Mouse (Mus musculus) limb, embryonic 12.5 days (tissue): ENCODE data around the gene Skap1. TPM values are rescaled to one million over a fixed set of nuclear protein-coding genes. Genes with fewer than 3 reads are reported as not detected.
"Not testable (repeated sequence)": the region's sequence is repeated elsewhere in the genome, so short reads cannot be mapped to it uniquely, and the experiment has no call there.

Experiments
- ATAC-seq: fragments of 200-750 bp; cut with Nextera tagmentation; 2 replicates; pipeline ENCODE4 v1.8.0; 2017; ENCODE audit warnings: low read depth, moderate TSS enrichment; ENCODE audit not compliant: insufficient number of reproducible peaks, insufficient read depth, low FRiP score, low TSS enrichment
- H3K27ac ChIP-seq: fragments of 300-500 bp; sonication (generic); 2 replicates; pipeline ENCODE4 v1.5.1; 2016; ENCODE audit warnings: mild to moderate bottlenecking, moderate library complexity
- H3K27me3 ChIP-seq: fragments of 300-500 bp; sonication (generic); 2 replicates; pipeline ENCODE4 v1.6.1; 2016; ENCODE audit warnings: mild to moderate bottlenecking, moderate library complexity
- H3K36me3 ChIP-seq: fragments of 300-500 bp; sonication (generic); 2 replicates; pipeline ENCODE4 v1.6.1; 2016; ENCODE audit warnings: mild to moderate bottlenecking, moderate library complexity
- H3K4me1 ChIP-seq: fragments of 300-500 bp; sonication (generic); replicated peaks from 2 replicates; pipeline ENCODE4 v1.6.1; 2016
- H3K4me2 ChIP-seq: fragments of 300-500 bp; sonication (generic); 2 replicates; pipeline ENCODE4 v1.6.1; 2016; ENCODE audit warnings: mild to moderate bottlenecking, moderate library complexity
- H3K4me3 ChIP-seq: fragments of 300-500 bp; sonication (generic); replicated peaks from 2 replicates; pipeline ENCODE4 v1.5.1; 2016; ENCODE audit warnings: mild to moderate bottlenecking
- H3K9ac ChIP-seq: fragments of 300-500 bp; sonication (generic); replicated peaks from 2 replicates; pipeline ENCODE4 v1.6.1; 2016; ENCODE audit warnings: mild to moderate bottlenecking, moderate library complexity
- H3K9me3 ChIP-seq: fragments of 300-500 bp; sonication (generic); 2 replicates; pipeline ENCODE4 v1.6.1; 2016; ENCODE audit warnings: mild to moderate bottlenecking, moderate library complexity
- WGBS: fragments of 180-500 bp; shearing (Covaris S2); methylation state at CpG from one replicate; pipeline ENCODE4 v1.1.7; 2016; 5-methylcytosine and 5-hydroxymethylcytosine counted together
- polyA plus RNA-seq: library from polyadenylated mRNA; unstranded; fragments of >200 nt; fragmentation: Nextera tagmentation; extraction: Ambion mirVana; gene quantifications from 2 replicates; pipeline ENCODE4 v1.2.1, GENCODE M21; 2016

The Skap1 gene
- polyA plus RNA-seq, 1 experiment from 2014 or later, result 0.31 TPM

DNA sequence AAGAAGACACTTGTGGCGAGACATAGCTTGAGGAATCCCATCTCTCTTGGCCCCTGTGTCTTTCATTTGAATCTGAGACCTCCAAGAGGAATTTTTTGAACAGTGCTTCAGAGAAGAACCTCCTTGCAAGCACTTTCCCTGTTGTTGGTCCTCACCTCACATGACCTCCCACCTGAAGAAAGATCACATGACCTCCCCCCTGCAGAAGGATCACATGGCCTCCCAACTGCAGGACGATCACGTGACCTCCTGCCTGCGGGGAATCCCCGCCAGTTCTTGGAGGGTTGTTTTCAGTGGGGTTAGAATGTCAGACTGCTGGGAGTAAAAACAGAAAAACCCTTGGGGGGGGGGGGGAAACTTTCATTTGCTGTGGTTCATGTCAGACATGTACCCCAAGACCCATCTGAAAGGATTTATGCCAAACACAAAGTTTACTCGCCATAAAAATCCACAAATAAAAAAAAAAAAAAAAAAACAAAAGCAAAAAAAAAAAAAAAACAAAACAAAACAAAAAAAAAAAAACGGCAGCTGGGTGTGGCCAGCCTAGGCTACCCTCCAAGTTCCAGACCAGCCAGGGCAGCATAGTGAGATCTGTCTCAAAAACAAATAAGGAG is 232.6 kb downstream of the Skap1 start:
- ATAC-seq, result no peak
- Histone ChIP-seq H3K27ac (no peak overlapping the region), H3K9me3 (no peaks in the 10 kb centered on the region), H3K4me1 (0 out of 2 replicates have a peak, but pooled peaks cover 3% of the 10 kb centered on the region), H3K4me3 (no peak overlapping the region), H3K27me3 (0 out of 2 replicates have a peak, but pooled peaks cover 6% of the 10 kb centered on the region), H3K4me2 (0 out of 2 replicates have a peak overlapping the region, but pooled peaks have one; percentile 8), H3K9ac (no peak overlapping the region), H3K36me3 (no peaks in the 10 kb centered on the region)
- 26% methylated on average over 7 of the region's 7 CpGs for WGBS

DNA sequence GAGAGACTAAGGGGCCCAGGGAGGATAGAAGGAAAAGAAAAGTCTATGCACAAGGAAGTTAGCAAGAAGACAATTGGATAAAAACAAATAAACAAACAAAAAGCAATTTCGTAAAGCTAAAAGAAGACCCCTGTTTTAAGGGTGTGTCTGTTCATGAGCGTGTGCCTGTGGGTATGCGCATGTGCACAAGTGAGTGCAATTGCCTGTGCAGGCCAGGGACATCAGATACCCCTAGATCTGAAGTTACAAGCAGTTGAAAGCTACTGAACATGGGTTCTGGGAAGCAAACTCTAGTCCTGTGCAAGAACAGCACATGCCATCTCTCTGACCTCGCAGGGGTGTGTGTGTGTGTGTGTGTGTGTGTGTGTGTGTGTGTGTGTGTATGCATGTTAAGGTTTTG is 233.1 kb downstream of the Skap1 start:
- WGBS, result 85% methylated on average over 4 of the region's 4 CpGs
- 0 out of 2 replicates have a peak, but pooled peaks cover 6% of the 10 kb centered on the region for H3K27me3 ChIP-seq
- no peak for ATAC-seq

DNA sequence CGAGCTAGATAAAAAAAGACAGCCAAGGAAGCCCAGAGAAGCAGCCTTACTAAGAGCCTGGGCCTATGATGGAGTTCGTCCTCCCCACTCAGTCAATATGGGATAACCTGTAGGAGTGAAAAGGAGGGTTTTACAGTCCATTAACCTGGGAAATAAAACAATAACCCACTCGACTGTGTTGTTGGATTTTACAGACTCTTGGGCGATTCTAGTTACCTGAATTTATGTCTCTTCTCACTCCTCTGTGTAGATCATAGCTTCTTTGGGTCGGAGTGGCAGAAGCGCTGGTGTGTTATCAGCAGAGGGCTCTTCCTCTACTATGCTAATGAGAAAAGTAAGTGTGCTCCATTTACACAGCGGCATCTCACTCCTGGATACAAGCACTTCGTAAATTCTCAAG is 239.4 kb downstream of the Skap1 start:
- Histone ChIP-seq H3K36me3 (no peaks in the 10 kb centered on the region), H3K4me1 (no peaks in the 10 kb centered on the region), H3K27ac (no peak overlapping the region), H3K9me3 (no peaks in the 10 kb centered on the region), H3K4me3 (no peak overlapping the region), H3K9ac (no peak overlapping the region), H3K4me2 (no peak overlapping the region), H3K27me3 (peaks cover 34% of the 10 kb centered on the region)
- 62% methylated on average over 8 of the region's 8 CpGs for WGBS
- no peak for ATAC-seq

More for the DNA sequence above, 233.1 kb downstream of the Skap1 start:
- 0 out of 2 replicates have a peak overlapping the region, but pooled peaks have one; percentile 8 for H3K4me2 ChIP-seq
- H3K27ac ChIP-seq, result no peak overlapping the region
- no peaks in the 10 kb centered on the region for H3K9me3 ChIP-seq
- H3K4me1 ChIP-seq, result 0 out of 2 replicates have a peak, but pooled peaks cover 3% of the 10 kb centered on the region
- no peak overlapping the region for H3K4me3 ChIP-seq
- no peaks in the 10 kb centered on the region for H3K36me3 ChIP-seq
- H3K9ac ChIP-seq, result no peak overlapping the region

DNA sequence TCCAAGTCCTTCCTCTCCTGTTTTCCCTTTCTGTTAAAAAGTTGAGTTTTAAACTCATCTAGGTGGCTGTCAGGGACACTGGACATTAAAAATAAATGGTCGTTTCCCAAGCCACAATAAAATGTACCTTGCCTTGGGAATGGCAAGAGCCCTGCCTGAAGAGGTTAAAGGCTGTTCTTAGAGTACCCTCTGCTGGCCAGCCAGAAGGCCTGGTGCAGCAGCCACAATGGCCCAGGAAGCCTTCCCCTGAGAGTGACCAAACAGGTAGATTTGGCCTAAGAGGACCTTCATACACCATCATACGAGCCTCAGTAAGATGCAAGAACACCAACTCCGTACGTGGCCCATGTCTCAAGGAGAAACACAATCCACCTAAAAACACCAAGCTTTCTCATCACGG is 246.9 kb downstream of the Skap1 start:
- Histone ChIP-seq H3K9ac (no peak overlapping the region), H3K36me3 (no peaks in the 10 kb centered on the region), H3K4me2 (no peak overlapping the region), H3K4me3 (no peak overlapping the region), H3K9me3 (no peaks in the 10 kb centered on the region), H3K4me1 (peaks cover 15% of the 10 kb centered on the region), H3K27ac (no peak overlapping the region), H3K27me3 (peaks cover 29% of the 10 kb centered on the region)
- ATAC-seq, result no peak
- 53% methylated on average over 5 of the region's 5 CpGs for WGBS

DNA sequence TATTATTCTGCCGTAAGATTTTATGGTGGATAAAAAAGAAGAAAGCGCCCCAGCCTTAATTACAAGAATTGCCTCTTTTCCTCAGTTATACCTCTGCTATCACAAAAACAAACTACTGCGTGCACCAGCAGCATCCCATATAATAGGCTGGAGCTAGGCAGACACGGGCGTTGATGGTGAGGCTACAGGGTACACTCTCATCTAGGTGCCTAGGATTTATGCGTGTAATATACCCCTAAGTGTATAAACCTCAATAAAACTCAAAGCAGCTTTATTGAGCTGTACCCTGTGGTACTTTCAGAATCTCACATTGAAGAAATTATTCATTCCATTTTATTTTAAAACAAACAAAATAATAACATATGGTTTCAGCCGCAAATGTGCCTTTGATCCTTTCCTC is 247.3 kb downstream of the Skap1 start:
- no peak for ATAC-seq
- Histone ChIP-seq H3K9me3 (no peaks in the 10 kb centered on the region), H3K27ac (no peak overlapping the region), H3K36me3 (no peaks in the 10 kb centered on the region), H3K4me2 (no peak overlapping the region), H3K9ac (no peak overlapping the region), H3K27me3 (peaks cover 25% of the 10 kb centered on the region), H3K4me1 (peaks cover 15% of the 10 kb centered on the region), H3K4me3 (no peak overlapping the region)
- 65% methylated on average over 7 of the region's 7 CpGs for WGBS

DNA sequence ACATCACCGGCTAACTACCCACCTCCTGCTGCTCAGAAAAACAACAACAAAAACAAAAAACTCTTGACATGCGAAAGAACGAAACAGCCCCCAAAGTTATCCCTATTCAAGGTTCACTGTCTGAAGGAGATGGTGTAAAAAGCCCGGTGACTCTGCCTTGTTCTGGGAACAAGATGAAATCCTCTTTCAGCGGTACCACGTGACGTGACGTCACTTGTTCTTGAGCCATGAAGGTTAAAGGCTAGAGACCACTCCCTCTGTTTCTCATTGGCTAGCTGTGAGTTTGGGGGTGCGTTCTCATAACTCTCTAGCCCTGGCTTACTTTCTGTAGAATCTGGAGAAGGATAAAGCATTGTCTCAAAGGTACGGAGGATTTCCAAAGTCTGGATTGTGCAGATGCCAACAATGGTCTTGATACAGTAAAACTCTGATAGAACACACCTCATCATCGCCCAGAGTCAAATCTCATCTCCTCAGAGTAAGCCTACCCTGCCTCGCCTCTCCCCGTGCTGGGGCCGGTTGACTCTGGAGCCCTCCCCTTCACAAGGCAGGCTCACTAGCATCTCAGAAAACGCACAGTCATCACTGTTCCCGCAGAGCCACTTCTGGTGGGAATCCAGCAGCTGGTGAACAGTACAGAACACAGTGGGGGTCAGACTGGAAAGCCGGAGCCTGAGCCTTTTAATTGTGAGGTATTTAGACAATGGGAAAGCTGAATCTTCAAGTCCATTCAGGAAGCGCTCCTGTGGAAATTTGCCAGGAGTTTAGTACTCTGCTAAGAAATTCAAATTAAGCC is 249.0 kb downstream of the Skap1 start:
- H3K9ac ChIP-seq, result no peak overlapping the region
- no peak for ATAC-seq
- H3K4me3 ChIP-seq, result no peak overlapping the region
- H3K4me1 ChIP-seq, result peaks cover 15% of the 10 kb centered on the region
- H3K9me3 ChIP-seq, result no peaks in the 10 kb centered on the region
- WGBS, result 57% methylated on average over 18 of the region's 18 CpGs
- H3K27ac ChIP-seq, result no peak overlapping the region
- no peaks in the 10 kb centered on the region for H3K36me3 ChIP-seq
- H3K4me2 ChIP-seq, result no peak overlapping the region
- peaks cover 8% of the 10 kb centered on the region for H3K27me3 ChIP-seq

DNA sequence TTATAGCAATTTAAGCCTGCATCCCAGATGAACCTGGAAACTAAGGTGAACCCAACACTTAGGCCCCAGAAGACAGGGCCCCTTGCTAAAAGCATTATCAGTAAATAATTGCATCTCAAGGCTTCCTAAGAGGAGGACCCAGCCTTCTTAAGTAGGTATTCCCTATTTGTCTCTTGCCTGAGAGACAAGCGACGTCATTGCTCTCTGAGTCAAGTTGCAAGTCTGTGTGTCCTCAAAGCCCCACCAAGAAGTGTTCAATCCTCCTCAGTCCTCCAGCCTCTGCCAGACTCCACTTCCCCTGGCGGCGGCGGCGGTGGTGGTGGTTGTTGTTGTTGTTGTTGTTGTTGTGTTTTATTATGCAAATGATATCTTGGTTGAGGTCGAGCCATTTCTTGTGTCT is 249.6 kb downstream of the Skap1 start:
- H3K27me3 ChIP-seq, result peaks cover 4% of the 10 kb centered on the region; the same call in 1 of the 2 replicates
- H3K9me3 ChIP-seq, result no peaks in the 10 kb centered on the region
- no peak for ATAC-seq
- no peak overlapping the region for H3K9ac ChIP-seq
- H3K4me1 ChIP-seq, result peaks cover 15% of the 10 kb centered on the region
- no peak overlapping the region for H3K4me3 ChIP-seq
- H3K36me3 ChIP-seq, result no peaks in the 10 kb centered on the region
- WGBS, result 72% methylated on average over 7 of the region's 7 CpGs
- no peak overlapping the region for H3K27ac ChIP-seq
- H3K4me2 ChIP-seq, result no peak overlapping the region

DNA sequence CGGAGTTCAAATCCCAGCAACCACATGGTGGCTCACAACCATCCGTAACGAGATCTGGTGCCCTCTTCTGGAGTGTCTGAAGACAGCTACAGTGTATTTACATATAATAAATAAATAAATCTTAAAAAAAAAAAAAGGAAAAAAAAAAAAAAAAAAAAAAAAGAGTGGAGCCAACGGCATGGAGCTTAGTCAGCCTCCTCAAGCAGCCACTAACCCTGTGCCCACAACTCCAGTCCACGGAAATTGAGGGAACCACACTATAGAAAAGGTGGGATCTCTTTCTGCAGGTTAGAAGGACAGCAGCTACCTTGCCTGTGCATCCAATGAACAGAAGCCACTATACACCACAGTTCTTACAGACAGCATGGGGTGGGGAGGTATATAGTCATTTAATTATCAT is 250.8 kb downstream of the Skap1 start:
- not testable (repeated sequence) for H3K9me3 ChIP-seq, ATAC-seq, H3K27me3 ChIP-seq, H3K4me3 ChIP-seq, H3K36me3 ChIP-seq, H3K9ac ChIP-seq, H3K4me2 ChIP-seq, H3K27ac ChIP-seq
- 85% methylated on average over 5 of the region's 5 CpGs for WGBS
- H3K4me1 ChIP-seq, result peaks cover 15% of the 10 kb centered on the region

DNA sequence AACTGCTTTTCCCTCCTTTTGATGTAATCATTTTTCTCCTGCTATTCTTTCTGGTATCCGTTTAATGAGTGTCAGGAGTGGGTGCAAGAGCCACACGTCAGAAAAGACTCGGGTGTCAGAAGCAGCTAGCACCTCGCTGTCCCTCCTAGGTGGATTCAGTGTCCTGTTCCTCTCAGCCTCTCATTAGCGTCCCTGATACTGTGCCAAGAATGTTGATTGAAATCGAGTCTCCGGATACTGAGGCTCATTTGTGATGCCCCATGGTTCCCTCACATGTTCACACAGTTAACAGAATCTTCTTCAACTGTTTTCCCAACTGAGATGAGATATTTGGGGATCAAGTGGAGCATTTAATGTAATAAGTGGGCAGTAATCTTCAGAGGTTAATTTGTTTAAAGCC is 254.2 kb downstream of the Skap1 start:
- Histone ChIP-seq H3K4me3 (no peak overlapping the region), H3K9me3 (no peaks in the 10 kb centered on the region), H3K4me1 (peaks cover 6% of the 10 kb centered on the region; the same call in 1 of the 2 replicates), H3K36me3 (no peaks in the 10 kb centered on the region), H3K27me3 (peaks cover 9% of the 10 kb centered on the region; the same call in 1 of the 2 replicates), H3K9ac (no peak overlapping the region), H3K4me2 (no peak overlapping the region), H3K27ac (no peak overlapping the region)
- WGBS, result 59% methylated on average over 7 of the region's 7 CpGs
- no peak for ATAC-seq

DNA sequence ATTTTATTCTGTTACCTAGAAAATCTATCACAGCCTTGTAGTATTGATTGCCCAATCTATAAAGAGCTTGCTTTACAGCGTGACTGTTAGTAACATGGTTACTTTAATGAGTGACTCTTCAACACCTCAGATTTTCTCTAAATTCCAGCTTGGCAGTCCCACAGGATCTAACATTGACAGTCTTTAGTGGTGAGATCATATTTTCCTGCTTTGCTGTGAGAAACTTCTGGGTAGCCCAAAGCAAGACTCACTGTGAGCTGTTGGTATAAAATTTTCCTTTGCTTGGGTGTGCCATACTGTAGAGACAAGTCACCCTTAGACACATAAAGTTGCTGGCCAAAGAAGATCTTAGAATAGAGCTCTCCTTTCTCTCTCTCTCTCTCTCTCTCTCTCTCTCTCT is 261.4 kb downstream of the Skap1 start:
- Histone ChIP-seq H3K4me2 (no peak overlapping the region), H3K36me3 (no peaks in the 10 kb centered on the region), H3K27ac (no peak overlapping the region), H3K4me3 (no peak overlapping the region), H3K4me1 (no peaks in the 10 kb centered on the region), H3K9me3 (no peaks in the 10 kb centered on the region), H3K27me3 (peaks cover 19% of the 10 kb centered on the region; the same call in 1 of the 2 replicates), H3K9ac (no peak overlapping the region)
- WGBS, result 62% methylated on average over 1 of the region's 1 CpGs
- no peak for ATAC-seq

DNA sequence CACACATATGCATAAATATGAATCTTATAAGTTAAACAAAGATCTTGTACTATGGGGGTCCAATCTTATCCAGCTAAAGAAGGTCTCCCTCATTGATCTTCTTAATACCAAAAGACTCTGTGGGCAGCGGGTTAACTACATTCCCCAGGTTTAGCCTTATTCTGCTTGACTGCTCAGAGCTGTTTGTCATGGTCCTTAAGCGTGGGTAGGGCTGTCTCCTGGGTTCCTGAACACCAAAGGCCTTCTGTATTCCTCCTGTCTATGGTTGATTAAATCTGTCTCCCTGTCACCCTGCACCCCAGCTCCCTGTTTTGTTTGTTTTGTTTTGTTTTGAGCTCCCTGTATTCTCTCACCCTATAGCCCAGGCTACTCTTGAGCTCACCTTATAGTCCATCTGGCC is 264.2 kb downstream of the Skap1 start:
- Histone ChIP-seq H3K4me1 (peaks cover 5% of the 10 kb centered on the region; the same call in 1 of the 2 replicates), H3K4me3 (no peak overlapping the region), H3K4me2 (no peak overlapping the region), H3K27me3 (peaks cover 26% of the 10 kb centered on the region; the same call in 1 of the 2 replicates), H3K36me3 (no peaks in the 10 kb centered on the region), H3K9me3 (no peaks in the 10 kb centered on the region), H3K9ac (no peak overlapping the region), H3K27ac (no peak overlapping the region)
- ATAC-seq, result no peak
- WGBS, result 78% methylated on average over 2 of the region's 2 CpGs
